Mouse (Mus musculus) embryonic facial prominence, embryonic 13.5 days (tissue): Measurements from ENCODE around the gene P4ha2. TPM values are rescaled to one million over a fixed set of nuclear protein-coding genes. Genes with fewer than 3 reads are reported as not detected.

Experiments used
- ATAC-seq: fragments of 200-750 bp; cut with Nextera tagmentation; 2 replicates; pipeline ENCODE4 v1.8.0; 2017; ENCODE audit warnings: low read depth; ENCODE audit not compliant: insufficient number of reproducible peaks, insufficient read depth, low FRiP score, low TSS enrichment
- H3K27ac ChIP-seq: fragments of 300-500 bp; sonication (generic); 2 replicates; pipeline ENCODE4 v1.5.1; 2015; ENCODE audit warnings: moderate library complexity, mild to moderate bottlenecking, inconsistent platforms
- H3K27me3 ChIP-seq: fragments of 300-500 bp; sonication (generic); 2 replicates; pipeline ENCODE4 v1.6.1; 2015; ENCODE audit warnings: mild to moderate bottlenecking, inconsistent platforms
- H3K36me3 ChIP-seq: fragments of 300-500 bp; sonication (generic); 2 replicates; pipeline ENCODE4 v1.6.1; 2015; ENCODE audit warnings: mild to moderate bottlenecking, inconsistent platforms
- H3K4me1 ChIP-seq: fragments of 300-500 bp; sonication (generic); 2 replicates; pipeline ENCODE4 v1.6.1; 2015; ENCODE audit warnings: inconsistent platforms
- H3K4me2 ChIP-seq: fragments of 300-500 bp; sonication (generic); 2 replicates; pipeline ENCODE4 v1.6.1; 2015; ENCODE audit warnings: moderate library complexity, mild to moderate bottlenecking, inconsistent platforms
- H3K4me3 ChIP-seq: fragments of 300-500 bp; sonication (generic); 2 replicates; pipeline ENCODE4 v1.5.1; 2015; ENCODE audit warnings: mild to moderate bottlenecking, inconsistent platforms
- H3K9ac ChIP-seq: fragments of 300-500 bp; sonication (generic); 2 replicates; pipeline ENCODE4 v1.6.1; 2015; ENCODE audit warnings: mild to moderate bottlenecking, inconsistent platforms
- H3K9me3 ChIP-seq: fragments of 300-500 bp; sonication (generic); 2 replicates; pipeline ENCODE4 v1.6.1; 2016; ENCODE audit warnings: inconsistent platforms
- WGBS: fragments of 180-500 bp; shearing (Covaris S2); methylation state at CpG from one replicate; pipeline ENCODE4 v1.1.7; 2015; ENCODE audit warnings: mixed read lengths; 5-methylcytosine and 5-hydroxymethylcytosine counted together
- polyA plus RNA-seq: library from polyadenylated mRNA; unstranded; fragments of >200 nt; fragmentation: Nextera tagmentation; extraction: Ambion mirVana; gene quantifications from 2 replicates; pipeline ENCODE4 v1.2.1, GENCODE M21; 2015

Gene P4ha2
- polyA plus RNA-seq, 1 experiment from 2014 or later = 76.4 TPM

DNA sequence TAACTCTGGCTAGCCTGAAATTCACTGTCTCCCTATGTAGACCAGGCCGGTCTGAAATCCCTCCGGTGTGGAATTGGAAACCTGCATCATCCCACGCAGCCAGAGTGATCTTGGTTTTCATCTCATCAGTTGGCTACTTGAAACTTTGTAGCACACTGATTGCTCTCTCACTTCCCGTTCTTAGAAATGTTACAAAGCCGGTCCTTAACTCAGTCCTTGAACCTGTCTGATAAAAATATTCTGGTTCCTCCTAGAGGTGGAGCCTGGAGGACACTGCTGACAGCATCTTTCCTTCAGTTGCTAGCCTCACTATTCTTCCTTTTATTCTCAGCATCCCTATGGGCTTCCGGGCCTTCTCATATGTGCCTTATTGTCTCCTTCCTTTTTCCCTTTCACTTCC lies 46.1 kb downstream of the P4ha2 start:
- 79% methylated on average over 6 of the region's 6 CpGs for WGBS
- no peak for ATAC-seq

GRCm38 (mm10) chr11:54149791-54150465 lies 50.0 kb downstream of the P4ha2 start:
- Histone ChIP-seq H3K27me3 (no peaks in the 10 kb centered on the region), H3K9me3 (no peaks in the 10 kb centered on the region), H3K9ac (no peak overlapping the region), H3K36me3 (no peaks in the 10 kb centered on the region), H3K4me3 (no peak overlapping the region), H3K4me1 (peaks cover 8% of the 10 kb centered on the region; the same call in 1 of the 2 replicates), H3K27ac (no peak overlapping the region), H3K4me2 (no peak overlapping the region)
- WGBS = 78% methylated on average over 3 of the region's 3 CpGs
- no peak for ATAC-seq

More for the DNA sequence above, 46.1 kb downstream of the P4ha2 start:
- no peak overlapping the region for H3K27ac ChIP-seq
- no peaks in the 10 kb centered on the region for H3K36me3 ChIP-seq
- no peaks in the 10 kb centered on the region for H3K27me3 ChIP-seq
- no peak overlapping the region for H3K9ac ChIP-seq
- no peaks in the 10 kb centered on the region for H3K9me3 ChIP-seq
- no peak overlapping the region for H3K4me3 ChIP-seq
- H3K4me2 ChIP-seq = no peak overlapping the region
- H3K4me1 ChIP-seq = peaks cover 8% of the 10 kb centered on the region; the same call in 1 of the 2 replicates

DNA sequence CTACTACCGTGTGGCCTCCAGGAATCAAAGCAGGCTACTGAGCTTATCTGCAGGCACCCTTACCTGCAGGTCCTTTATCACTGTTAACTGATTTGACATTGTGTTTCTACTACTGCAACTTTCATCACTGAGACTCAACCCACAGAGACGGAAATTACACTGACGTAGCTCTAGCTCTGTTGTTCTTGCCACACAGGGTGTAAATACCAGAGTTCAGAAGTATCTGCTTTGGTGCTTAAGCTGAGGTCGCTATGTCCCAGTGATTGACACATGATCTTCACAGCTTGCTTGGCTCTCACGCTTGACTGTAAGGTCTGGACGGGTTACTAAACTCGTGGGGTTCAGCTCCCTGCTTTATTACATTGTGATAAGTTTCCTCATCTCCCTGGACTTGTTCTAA lies 51.2 kb downstream of the P4ha2 start:
- Histone ChIP-seq H3K4me1 (peaks cover 11% of the 10 kb centered on the region; the same call in 1 of the 2 replicates), H3K9ac (no peak overlapping the region), H3K36me3 (no peaks in the 10 kb centered on the region), H3K9me3 (no peaks in the 10 kb centered on the region), H3K27me3 (no peaks in the 10 kb centered on the region), H3K27ac (no peak overlapping the region), H3K4me3 (no peak overlapping the region), H3K4me2 (no peak overlapping the region)
- no peak for ATAC-seq
- WGBS = 72% methylated on average over 7 of the region's 7 CpGs

DNA sequence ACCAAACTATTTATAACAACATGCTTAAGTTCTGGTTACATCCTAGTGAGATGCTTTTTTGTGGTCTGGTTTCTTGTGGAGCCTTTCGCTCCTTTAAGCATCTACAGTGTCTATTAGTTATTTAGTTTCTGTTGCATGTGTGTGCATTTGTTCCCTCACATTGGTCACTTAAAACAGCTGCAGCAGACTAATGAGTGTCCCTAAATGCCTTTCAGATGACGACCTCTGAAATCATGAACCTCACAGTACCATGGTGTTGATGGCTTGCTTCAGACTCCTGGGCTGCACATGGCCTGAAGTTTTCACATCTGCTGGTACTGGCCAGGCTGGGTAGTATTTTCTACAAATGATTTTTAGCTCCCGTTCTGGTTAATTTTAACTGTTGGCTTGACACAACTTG lies 53.1 kb downstream of the P4ha2 start:
- Histone ChIP-seq H3K4me3 (no peak overlapping the region), H3K4me1 (peaks cover 11% of the 10 kb centered on the region; the same call in 1 of the 2 replicates)
- 72% methylated on average over 3 of the region's 3 CpGs for WGBS

GRCm38 (mm10) chr11:54155864-54156263 lies 56.0 kb downstream of the P4ha2 start:
- Histone ChIP-seq H3K36me3 (no peaks in the 10 kb centered on the region), H3K4me1 (peaks cover 3% of the 10 kb centered on the region; the same call in 1 of the 2 replicates), H3K9me3 (no peaks in the 10 kb centered on the region), H3K27ac (no peak overlapping the region), H3K4me2 (no peak overlapping the region), H3K9ac (no peak overlapping the region), H3K4me3 (no peak overlapping the region), H3K27me3 (no peaks in the 10 kb centered on the region)
- no peak for ATAC-seq
- 81% methylated on average over 6 of the region's 6 CpGs for WGBS

More for the DNA sequence above, 53.1 kb downstream of the P4ha2 start:
- Histone ChIP-seq H3K9ac (no peak overlapping the region), H3K27me3 (no peaks in the 10 kb centered on the region), H3K4me2 (no peak overlapping the region), H3K9me3 (no peaks in the 10 kb centered on the region), H3K36me3 (no peaks in the 10 kb centered on the region), H3K27ac (no peak overlapping the region)
- no peak for ATAC-seq

GRCm38 (mm10) chr11:54156504-54156903 lies 56.6 kb downstream of the P4ha2 start:
- no peak for ATAC-seq
- no peak overlapping the region for H3K27ac ChIP-seq
- peaks cover 3% of the 10 kb centered on the region; the same call in 1 of the 2 replicates for H3K4me1 ChIP-seq
- no peaks in the 10 kb centered on the region for H3K9me3 ChIP-seq
- H3K4me2 ChIP-seq = no peak overlapping the region
- no peaks in the 10 kb centered on the region for H3K27me3 ChIP-seq
- no peaks in the 10 kb centered on the region for H3K36me3 ChIP-seq
- H3K9ac ChIP-seq = no peak overlapping the region
- no peak overlapping the region for H3K4me3 ChIP-seq

- H3K9me3 ChIP-seq = no peaks in the 10 kb centered on the region
- 88% methylated on average over 8 of the region's 8 CpGs for WGBS
- no peak overlapping the region for H3K27ac ChIP-seq
- H3K4me1 ChIP-seq = peaks cover 3% of the 10 kb centered on the region; the same call in 1 of the 2 replicates
- ATAC-seq = no peak
- H3K4me2 ChIP-seq = no peak overlapping the region
- H3K27me3 ChIP-seq = no peaks in the 10 kb centered on the region
- no peak overlapping the region for H3K4me3 ChIP-seq
- H3K36me3 ChIP-seq = no peaks in the 10 kb centered on the region
- H3K9ac ChIP-seq = no peak overlapping the region
These were observed 57.7 kb downstream of the P4ha2 start for GRCm38 (mm10) chr11:54157586-54157985.

- H3K4me2 ChIP-seq = no peak overlapping the region
- H3K9me3 ChIP-seq = no peaks in the 10 kb centered on the region
- peaks cover 3% of the 10 kb centered on the region; the same call in 1 of the 2 replicates for H3K4me1 ChIP-seq
- no peak overlapping the region for H3K27ac ChIP-seq
- 84% methylated on average over 5 of the region's 5 CpGs for WGBS
- no peaks in the 10 kb centered on the region for H3K36me3 ChIP-seq
- H3K9ac ChIP-seq = no peak overlapping the region
- no peaks in the 10 kb centered on the region for H3K27me3 ChIP-seq
- H3K4me3 ChIP-seq = no peak overlapping the region
- ATAC-seq = no peak
These were observed 60.5 kb downstream of the P4ha2 start for GRCm38 (mm10) chr11:54160435-54160834.

DNA sequence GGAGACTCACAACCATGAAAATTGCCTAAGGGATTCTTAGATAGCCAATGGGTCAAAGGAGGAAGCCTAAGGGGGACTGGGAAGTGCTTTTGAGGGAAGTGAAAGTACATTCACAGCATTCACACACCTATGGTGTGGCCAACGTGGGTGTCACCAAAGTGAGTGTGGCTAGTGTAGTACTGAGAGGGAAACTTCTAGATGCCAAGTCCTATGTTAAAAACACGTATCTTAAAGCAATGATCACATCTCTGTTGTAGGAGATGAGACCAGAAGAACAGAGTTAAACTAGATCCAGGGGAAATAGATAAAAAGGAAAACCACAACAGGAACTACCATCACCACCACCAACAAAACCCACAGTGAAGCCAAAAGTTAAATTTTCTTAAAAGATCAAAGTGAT lies 61.0 kb downstream of the P4ha2 start:
- no peak overlapping the region for H3K4me2 ChIP-seq
- no peak overlapping the region for H3K4me3 ChIP-seq
- no peaks in the 10 kb centered on the region for H3K27me3 ChIP-seq
- H3K27ac ChIP-seq = no peak overlapping the region
- H3K4me1 ChIP-seq = peaks cover 1% of the 10 kb centered on the region; the same call in 1 of the 2 replicates
- H3K9ac ChIP-seq = no peak overlapping the region
- 60% methylated on average over 2 of the region's 2 CpGs for WGBS
- no peaks in the 10 kb centered on the region for H3K9me3 ChIP-seq
- H3K36me3 ChIP-seq = no peaks in the 10 kb centered on the region
- no peak for ATAC-seq

- Histone ChIP-seq H3K4me2 (no peak overlapping the region), H3K4me1 (no peaks in the 10 kb centered on the region), H3K27ac (no peak overlapping the region), H3K4me3 (no peak overlapping the region), H3K36me3 (no peaks in the 10 kb centered on the region), H3K9me3 (no peaks in the 10 kb centered on the region), H3K9ac (no peak overlapping the region), H3K27me3 (no peaks in the 10 kb centered on the region)
- no peak for ATAC-seq
- 69% methylated on average over 2 of the region's 2 CpGs for WGBS
These were observed 61.6 kb downstream of the P4ha2 start for GRCm38 (mm10) chr11:54161514-54161913.

- Histone ChIP-seq H3K9ac (no peak overlapping the region), H3K27me3 (no peaks in the 10 kb centered on the region), H3K4me1 (no peaks in the 10 kb centered on the region), H3K4me3 (no peak overlapping the region), H3K27ac (no peak overlapping the region), H3K36me3 (no peaks in the 10 kb centered on the region), H3K9me3 (no peaks in the 10 kb centered on the region), H3K4me2 (no peak overlapping the region)
- WGBS = 52% methylated on average over 1 of the region's 1 CpGs
- no peak for ATAC-seq
These were observed 63.1 kb downstream of the P4ha2 start for GRCm38 (mm10) chr11:54162968-54163367.

DNA sequence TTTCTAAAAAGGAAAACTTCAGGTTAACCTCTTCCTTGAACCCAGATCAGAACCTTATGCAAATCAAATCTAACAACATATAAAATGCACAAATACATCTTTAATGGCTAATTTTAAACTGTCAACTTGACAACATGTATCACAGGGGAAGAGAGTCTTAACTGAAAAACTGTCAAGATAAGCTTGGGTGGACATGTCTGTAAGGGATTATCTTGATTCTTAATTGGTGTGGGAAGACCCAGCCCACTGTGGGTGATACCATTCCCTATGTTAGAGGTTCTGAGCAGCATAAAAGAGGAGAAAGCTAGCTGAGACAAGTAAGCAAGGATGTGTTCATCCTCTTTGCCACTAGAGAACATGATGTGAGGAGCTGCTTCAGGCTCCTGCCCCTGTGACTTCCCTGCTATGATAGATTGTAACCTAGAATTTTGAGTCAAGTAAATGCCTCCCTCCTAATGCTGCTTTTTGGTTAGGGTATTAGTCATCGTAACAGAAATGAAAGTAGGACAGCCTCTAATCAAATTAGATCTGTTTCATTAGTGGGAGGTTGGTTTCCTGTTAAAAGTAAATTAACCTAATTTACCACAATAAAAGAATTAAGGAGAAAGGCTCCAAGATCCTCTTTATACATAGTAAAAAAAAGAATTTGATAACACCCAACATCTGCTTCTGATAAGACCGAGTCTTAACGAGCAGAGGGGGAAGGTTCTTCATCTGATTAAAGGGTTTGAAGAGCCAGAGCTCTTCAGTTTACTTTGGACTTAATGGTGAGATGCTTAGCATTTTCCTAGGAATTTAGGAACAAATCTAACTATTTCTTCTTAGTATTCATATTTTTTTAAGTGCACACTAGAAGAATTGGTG lies 69.8 kb downstream of the P4ha2 start:
- no peaks in the 10 kb centered on the region for H3K27me3 ChIP-seq
- WGBS = 35% methylated on average over 3 of the region's 3 CpGs
- no peak for ATAC-seq
- no peak overlapping the region for H3K9ac ChIP-seq
- no peak overlapping the region for H3K4me3 ChIP-seq
- no peak overlapping the region for H3K27ac ChIP-seq
- no peaks in the 10 kb centered on the region for H3K36me3 ChIP-seq
- H3K4me1 ChIP-seq = no peaks in the 10 kb centered on the region
- H3K4me2 ChIP-seq = no peak overlapping the region
- no peaks in the 10 kb centered on the region for H3K9me3 ChIP-seq
